Mouse (Mus musculus) kidney, adult 18-20 months (tissue): ENCODE results near the gene 4931429L15Rik.
A peak's percentile ranks its signal among the peaks of the same experiment; 100 is the strongest.

Experiments
- DNase-seq: peaks from one replicate; pipeline ENCODE4 v3.0.0; 2021

The 4931429L15Rik gene

DNA sequence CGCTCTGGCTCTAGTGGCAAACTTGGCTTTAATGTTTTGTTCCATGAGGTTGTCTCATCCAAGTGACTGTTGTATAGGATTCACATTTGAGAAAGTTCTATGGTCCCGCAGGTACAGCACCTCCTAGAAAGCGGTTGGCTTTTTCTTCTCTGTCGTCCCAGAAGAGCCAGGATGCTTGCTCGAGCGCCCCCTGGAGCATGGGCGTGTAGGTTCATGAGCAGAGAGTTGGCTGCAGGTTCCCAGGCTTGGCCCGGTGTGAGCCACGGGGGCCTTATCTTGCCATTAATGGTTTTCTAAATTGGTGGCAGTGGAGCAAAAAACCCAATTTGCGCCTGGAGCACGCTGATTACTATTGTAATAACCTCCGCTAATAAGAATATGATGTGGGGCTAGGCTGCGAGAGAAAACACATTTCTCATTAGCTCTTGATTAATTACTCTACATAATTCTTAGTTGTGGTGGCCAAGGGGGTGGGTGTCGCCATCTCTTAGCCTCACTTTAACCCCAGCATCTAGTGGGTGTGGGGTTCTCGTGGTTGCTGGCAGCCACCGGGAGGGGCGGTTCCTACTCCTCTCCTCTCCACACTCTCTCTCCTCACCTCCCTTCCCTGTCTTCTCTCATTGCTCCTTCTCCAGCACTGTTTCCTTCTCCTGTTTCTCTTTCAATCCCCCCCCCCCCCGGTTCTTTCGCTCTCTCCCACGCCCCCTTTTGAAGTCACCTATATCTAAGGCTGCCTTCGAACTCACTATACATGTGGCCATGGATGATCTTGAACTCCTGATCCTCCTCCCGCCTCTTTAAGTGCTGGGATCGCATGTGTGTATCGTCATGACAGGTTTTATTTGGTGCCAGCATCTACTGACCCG lies 8.2 kb upstream of the 4931429L15Rik start:
- DNase-seq: no peak

DNA sequence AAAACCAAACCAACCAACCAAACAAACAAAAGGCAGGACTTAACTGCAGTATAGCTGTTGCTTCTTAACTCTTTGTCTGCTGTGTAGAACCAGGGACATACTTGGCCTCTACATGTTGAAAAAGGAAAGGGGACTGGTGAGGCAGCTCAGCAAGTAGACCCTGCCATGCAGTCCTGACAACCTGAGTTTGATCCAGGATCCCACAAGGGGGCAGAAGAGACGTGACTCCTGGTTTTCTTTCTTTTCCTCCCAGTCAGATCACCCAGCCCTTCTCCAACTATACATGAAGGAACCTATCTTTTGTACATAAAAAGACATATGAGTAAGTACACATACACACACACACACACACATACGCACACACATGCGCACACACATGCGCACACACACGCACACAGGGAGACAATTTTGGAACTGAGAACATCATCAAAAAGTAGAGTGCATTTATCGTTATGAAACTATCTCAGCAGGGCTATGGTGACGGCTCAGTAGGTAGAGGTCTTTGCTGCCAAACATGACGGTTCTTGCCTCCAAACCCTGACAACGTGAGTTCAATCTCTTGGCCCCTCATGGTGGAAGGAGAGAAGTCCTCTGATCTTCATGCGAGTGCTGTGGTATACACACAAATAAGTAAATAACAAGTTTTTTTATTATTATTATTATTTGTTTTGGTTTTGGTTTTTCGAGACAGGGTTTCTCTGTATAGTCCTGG lies 7.1 kb upstream of the 4931429L15Rik start:
- no peak for DNase-seq

DNA sequence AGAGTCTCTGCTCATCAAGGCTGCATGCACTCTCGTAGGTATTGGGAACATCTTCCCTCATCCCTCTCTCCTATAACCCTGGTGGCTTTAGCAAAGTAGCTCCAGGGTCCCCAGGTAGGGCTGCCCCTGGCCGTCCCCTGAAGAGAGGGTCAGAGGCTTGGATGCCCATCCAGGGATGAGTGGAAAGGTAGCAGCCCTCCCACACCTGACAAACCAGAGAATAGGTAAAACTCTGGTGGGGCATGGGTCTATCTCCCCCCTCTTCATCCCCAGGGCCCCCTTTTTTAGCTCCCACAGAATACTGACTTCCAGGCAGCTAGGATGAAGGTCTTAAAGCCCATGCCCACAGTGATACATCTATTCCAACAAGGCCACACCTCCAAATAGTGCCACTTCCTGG lies 675 bp upstream of the 4931429L15Rik start:
- no peak for DNase-seq

DNA sequence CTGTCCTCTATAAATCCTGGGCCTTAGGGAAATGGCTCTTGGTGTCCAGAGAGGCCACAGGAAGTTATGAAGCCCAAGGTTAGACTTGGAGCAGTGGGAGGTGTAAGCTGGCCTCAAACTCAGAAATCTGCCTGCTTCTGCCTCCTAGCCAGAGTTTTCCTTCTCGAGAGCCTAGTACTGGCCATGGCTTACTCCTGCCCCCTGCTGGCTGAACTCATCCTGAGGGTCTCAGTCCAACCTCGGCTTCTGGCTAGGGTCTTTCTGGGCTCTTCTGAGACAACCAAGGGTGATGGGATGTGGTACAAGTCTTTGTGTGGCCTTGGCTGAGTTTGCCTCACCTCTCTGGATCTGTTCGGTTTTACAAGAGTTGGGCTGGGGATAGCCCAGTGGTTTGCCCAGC lies 1.8 kb downstream of the 4931429L15Rik start:
- no peak for DNase-seq

DNA sequence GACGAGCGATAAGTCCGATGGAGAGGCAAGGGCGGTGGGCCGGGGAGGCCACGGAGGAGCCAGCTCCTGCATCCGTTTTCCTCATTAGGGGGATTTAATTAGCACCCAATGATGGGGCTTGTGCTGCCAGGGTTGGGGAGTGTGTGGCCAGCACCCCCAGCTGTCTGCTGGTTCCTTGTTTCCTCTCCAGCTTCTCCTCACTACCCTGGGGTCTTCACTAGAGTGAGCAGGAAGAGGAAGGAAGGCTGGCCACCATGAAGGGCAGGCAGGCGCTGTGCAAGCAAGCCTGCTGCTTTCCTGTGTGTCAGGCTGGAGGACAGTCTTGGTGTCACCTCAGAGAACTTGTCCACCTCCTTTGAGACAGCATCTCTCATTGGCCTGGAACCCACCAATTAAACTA lies 2.9 kb downstream of the 4931429L15Rik start:
- DNase-seq: no peak

DNA sequence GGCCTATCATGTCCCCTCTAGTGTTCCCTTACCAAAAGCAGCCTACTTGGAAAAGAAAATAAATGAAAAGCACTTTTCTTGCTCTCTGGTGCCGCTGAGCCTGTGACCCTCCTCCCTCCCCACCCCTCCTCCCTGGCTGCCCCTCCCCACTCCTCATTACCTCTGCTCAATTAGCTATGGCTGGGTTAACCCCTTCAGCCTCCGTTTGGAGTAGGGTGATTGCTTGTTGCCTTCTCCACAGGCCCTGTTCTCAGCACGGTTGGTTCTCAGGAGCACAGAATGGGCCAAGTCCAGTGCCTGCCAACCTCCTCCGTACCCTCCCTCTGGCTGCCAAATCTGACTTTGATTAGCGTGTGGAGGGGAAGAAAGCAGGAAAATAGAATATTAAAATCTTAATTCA lies 3.4 kb downstream of the 4931429L15Rik start:
- no peak for DNase-seq

DNA sequence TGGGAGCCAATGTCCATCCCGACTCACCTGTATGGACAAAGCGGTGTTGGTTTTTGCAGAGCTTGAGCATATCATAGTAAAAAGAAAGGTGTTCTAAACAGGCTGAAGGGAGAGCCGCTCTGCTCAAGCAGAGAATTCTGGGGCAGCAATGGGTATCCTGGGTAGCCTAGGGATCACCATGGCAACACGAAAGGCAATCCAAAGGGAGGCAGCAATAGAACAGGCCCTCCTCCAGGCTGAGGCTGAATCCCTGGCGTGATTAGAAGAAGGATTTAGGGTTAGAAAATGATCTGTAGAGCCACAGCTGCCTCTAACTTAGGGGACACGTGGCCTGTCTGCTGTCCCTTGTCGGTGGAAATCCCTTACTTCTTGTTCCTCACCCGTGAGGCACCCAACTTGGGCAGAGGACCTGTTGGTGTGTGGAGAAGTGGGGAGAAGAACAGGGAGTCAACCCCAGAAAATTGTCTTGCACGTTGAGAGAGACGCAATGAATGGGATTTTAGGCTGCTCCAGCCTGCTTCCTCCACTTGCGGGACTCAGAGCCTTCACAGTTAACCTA lies 3.9 kb downstream of the 4931429L15Rik start:
- no peak for DNase-seq

DNA sequence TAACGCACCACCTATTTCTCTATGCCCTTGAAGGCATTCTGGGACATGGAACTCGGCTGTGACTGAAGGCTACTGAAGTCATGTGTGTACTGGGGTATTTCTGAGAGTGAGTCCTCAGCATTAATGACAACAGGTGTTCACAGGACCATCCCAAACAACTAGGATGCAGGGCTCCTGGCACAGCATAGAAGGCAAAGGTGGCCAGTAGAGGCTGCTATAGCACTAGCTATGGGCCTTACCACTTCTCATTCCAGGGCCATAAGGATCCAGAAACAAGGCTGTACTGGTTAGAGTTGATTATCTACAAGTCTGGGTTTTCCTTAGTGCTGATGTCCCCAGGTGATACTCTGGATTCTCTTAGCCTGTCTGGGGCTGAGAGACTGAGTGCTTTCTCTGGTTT lies 4.9 kb downstream of the 4931429L15Rik start:
- no peak for DNase-seq

DNA sequence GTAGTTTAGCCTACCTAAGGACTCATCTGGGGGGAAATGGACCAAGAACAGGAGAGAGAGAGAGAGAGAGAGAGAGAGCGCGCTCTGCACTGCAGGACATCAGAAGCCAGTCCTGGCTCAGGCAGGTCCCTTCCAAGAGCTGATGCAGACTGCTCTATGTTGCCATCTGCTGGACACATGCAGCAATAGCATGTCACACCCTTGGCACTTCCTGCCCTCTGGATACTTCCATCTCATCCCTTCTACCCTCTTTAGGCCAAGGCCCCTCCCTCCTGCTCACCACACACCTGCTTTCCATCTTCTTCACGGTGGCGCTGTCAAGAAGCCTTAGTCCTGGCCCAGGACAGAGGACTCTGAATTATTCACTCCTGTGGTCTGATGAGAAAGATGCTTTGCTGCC lies 5.3 kb downstream of the 4931429L15Rik start:
- DNase-seq: peak; percentile 67

DNA sequence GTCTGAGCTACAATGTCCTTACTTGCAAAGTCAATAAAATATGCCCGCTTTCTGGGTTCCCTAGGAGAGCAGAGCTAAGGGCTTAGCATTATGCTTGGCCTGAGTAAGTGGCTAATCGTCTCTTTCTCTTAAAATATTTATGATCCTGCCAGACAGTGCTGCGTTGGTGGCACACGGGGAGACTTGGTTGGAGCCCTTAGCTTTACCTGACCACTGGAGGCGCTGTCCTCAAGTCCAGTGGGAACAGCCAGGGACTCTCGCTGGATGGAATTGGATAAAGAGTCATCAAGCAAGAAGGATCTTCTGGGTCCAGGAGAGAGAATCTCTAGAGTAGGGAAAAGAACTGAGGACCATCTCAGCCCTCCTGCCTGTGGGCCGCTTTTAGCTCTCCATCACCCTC lies 10.7 kb downstream of the 4931429L15Rik start:
- peak; percentile 18 for DNase-seq

DNA sequence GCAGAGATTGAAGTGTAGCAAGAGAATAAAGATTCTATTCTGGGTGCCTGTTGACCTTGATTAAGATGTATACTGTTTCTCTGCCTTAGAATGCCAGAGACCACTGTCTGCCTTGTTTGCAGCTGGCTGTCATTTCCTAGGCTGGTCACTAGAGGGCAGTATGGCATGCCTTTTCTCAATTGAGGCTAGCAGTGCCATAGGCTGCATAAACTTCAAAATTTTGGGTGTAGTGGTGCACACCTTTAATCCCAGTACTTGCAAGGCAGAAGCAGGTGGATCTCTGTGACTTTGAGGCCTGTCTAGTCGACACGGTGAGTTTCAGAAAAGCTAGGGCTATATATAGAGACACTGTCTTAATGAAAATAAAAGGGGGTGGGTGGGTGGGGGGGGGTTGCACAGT lies 17.6 kb downstream of the 4931429L15Rik start:
- peak; percentile 43 for DNase-seq

DNA sequence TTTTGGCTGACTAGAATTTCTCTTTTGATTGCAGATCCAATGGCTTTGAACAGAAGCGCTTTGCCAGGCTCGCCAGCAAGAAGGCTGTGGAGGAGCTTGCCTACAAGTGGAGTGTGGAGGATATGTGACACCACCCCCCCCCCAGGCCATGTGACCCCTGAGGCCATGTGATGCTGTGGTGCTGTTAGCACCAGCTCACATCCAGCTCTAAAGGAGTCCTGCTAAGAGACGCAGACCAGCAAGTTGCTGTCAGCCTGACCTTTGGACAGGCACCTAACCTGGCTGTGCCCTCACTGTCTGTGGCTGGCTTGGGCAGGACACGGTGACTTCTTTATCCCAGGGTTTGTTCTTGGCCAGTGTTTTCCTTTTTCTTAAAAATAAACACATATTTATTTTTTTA lies 21.4 kb downstream of the 4931429L15Rik start:
- DNase-seq: no peak

DNA sequence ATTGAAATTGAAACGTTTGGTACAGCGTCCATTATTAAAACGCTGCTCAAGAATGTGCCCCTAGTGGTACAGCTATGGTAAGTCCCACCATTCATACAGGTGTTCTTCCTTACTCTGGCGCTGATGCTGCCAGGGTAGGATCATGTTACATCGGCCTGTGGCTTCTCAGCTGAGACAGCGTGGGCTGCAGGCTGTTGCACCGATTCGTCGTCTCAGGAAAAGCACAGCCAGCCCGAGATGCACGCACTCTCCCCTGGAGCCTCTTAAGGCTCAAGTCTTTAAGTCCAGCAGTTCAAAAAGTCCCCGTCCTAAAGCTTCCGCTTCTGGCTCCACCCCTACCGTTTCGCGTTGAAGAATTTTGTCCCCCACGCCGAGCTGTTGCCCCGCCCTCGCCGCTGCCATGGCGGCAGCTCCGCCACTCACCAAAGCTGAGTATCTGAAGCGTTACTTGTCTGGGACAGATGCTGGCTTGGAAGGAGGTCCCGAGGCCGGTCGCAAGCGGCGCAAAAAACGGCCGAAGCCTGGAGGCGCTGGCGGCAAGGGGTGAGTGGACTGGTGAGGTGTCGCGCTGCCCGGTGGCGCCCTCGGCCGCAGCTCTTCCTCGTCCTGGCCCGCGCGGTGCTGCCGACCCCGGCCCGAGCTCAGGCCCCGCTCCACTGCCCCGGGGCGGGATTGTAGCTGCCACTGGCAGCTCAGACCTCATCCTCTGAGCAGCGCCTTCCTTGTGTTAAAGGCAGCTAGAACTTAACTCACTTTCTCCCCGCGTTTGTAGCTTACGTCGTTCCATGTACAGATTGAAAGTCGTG lies 37.0 kb downstream of the 4931429L15Rik start, which contains the start of gene Bud13:
Bud13 (plus strand) TSS at position 378 of the 806 bp plus-strand sequence.
- DNase-seq: peak; percentile 95

DNA sequence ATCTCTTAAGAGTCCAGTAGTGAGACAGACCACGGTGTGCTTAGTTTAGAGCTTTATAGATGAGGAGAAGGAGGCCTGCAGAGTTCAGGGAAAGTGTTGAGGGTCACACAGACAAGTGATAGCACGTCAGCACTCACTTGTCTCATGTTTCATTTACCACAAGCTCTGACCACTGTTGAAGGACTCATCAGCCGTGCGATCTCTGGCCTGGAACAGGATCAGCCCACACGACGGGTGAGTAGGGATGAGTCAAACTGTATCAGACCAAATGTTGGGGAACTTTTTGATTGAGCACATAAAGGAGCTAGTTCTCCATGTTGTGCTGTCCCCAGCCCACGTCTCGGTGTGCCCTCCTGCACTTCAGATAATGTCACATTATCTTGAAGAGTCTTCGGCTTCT lies 45.3 kb downstream of the 4931429L15Rik start:
- DNase-seq: no peak

DNA sequence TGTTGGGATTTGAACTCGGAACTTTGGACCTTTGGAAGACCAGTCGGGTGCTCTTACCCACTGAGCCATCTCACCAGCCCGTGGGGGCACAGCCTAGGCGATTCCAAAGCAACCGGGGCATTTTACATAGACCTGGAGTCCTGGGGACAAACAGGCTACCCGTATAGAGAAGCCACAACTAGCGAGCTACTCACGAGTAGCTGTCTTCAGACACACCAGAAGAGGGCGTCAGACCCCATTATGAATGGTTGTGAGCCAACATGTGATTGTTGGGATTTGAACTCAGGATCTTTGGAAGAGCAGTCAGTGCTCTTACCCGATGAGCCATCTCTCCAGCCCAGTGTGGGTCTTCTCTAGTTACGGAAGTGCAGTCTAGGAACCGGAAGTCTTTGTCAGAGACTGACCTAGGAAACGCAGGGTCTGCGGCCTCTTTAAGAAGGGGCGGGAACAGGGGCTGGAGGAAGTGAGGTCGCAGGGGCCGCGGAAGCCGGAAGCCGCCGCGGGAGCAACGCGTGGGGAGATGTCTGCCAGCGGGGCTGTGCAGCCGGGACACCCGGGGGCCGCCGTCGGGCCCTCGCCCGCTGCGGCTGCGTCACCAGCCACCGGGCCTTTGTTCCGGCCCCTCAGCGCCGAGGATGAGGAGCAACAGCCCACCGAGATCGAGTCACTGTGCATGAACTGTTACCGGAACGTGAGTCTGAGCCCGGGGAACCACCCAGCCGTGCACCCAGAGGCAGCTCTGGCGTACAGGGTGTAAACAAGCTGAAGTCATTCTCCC lies 46.9 kb downstream of the 4931429L15Rik start, which contains the start of gene Zpr1:
Zpr1 (plus strand) TSS at position 388 of the 778 bp plus-strand sequence.
- peak; percentile 90 for DNase-seq

DNA sequence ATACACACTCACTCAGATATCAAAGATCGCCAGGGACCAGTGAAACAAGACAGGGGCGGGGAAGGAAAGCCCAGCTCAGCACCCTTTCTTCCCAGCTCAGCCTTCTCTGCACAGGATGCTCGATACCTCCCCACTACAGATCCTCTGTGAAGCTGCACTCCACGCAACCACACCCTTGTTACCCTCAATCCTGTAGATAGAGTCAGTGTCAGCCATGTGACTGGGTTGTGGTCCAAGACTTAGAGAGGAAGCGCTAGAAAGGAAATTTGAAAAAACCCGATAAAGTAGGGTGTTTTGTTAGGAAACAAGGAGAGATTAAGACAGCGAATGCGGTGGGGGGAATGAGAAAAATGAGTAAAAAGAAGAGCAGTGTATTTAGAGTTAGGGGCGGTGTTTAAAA lies 47.7 kb downstream of the 4931429L15Rik start:
- no peak for DNase-seq

DNA sequence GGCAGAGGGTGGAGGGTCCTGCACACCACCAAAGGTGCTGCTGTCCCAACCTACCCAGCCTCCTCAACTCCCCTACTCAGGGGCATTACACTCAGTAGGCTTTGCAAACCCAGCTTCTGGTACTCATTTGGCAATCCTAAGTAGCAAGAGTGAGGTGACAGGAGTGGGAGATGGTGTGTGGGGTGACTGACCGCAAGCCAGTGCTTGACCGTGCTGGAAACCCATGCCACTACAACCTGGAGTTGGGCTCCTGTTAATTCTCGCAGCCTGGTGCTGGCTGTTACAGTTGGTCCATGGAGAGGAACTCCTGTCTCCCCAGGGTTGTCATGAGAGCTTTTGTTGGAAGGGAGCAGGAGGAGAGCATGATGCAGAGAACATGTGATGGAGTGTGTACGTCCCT lies 49.0 kb downstream of the 4931429L15Rik start:
- no peak for DNase-seq

DNA sequence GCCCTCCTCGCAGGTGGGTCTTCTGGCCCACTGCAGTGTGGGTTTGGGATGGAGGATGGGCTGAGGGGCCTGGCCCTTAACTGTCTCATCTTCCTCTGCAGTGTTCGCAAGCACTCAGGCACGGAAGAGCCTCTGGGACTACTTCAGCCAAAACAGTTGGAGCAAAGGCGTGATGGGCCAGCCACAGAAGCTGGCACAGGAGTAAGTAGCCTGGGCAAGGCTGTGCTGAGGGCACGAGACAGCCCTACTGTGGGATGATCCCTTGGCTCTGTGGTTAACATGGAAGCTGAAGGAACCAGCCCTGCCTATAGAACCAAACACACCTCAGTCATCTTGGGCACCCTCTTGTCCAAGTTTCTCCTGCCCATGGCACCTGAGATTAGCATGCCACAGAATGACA lies 50.7 kb downstream of the 4931429L15Rik start:
- DNase-seq: no peak

DNA sequence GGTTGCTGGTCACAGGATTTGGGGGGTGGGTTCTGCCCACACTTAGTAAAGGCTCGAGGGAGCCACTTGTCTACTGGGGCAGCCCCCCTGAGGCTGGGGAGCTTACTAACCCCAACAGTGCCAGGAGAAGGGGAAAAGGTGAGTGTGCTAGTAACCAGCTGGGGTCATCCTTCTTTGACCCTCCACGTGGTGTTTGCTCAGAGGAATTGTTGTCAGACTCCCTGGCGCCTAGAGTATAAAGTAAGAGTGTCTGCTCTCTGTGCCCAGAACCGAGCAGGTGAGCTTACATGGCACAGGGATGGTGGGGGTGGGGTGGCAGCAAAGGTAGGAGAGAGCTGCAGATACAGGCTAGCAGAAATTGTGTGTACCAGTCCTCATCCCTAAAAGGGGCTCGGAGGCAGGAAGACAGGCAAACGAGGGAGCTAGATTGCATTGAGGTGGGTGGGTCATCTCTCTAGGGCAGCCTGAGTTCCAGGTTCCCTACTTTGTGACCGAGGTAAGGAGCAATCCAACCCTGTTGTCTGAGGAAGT lies 51.4 kb downstream of the 4931429L15Rik start, which contains the start of gene Apoa5:
Apoa5 (plus strand) TSS at position 291 of the 531 bp plus-strand sequence.
- no peak for DNase-seq

DNA sequence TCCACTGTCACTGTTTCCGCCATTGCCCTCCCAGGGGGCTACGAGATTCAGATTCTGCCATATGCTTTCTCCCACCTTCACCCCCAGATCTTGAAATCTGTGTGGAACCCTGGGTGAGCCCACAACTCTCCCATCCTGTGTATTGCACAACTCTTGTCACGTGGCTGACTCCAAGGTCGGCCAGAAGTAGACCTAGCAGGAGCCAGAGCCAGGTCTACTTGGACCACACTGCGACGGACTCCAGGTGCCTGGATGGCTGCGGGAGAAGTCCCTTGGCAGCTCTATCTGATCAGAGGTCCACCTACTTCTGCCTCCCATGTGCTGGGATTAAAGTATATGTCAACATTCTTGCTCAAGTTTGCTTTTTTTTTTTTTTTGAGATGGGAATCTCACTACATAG lies 58.7 kb downstream of the 4931429L15Rik start:
- peak; percentile 23 for DNase-seq

DNA sequence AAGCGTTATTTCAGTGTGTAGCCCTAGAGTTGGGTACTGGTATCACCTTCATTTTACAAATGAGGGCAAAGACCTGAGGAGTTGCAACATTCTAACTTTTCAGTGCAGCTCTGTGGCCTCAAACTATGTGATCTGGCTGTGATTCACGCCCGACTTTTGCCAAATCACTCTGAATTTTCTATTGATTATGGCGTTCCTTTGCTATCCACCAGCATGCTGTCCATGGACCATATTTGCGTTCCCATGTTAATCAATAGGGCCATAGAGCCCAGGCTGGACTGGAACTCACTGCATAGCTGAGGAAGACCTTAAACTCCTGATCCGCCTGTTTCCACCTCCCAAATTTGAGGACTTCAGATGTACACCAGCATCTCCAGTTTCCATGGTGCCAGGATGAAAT lies 60.7 kb downstream of the 4931429L15Rik start:
- DNase-seq: no peak

DNA sequence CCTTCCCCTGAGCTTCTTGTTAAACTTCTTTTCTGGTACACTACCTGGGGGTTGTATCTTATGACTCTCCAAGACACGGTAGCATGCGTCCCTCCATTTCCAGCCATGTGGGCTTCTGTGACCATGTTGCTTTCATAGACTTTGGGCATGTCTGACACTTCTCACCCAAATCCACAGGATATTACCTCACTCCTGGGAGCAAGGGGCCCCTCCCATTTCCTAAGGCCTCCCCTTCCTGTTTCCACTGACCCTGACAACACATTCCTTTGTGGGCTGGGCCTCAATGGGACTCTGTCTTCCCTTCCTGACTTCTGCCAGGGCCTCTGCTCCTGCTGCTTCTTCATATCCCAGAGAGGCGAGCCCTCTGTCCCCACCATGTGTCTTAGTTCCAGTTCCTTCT lies 62.2 kb downstream of the 4931429L15Rik start:
- no peak for DNase-seq
